25 mouse cellular contexts compared by ENCODE assay signal in genomic region chr3:150119866-150120265, GRCm38 (mm10).
"Had no signal": no experiment of that assay in that cellular context is flagged by ENCODE, and none has a peak within 500 bp of the region (broad histone marks: within the 10 kb centered on the region; RNA-seq: fewer than 3 reads in every experiment).

No protein-coding gene starts in this region.

- H3K27me3 ChIP-seq: limb, embryonic 13.5 days; liver, embryonic 12.5 days; liver, embryonic 15.5 days; midbrain, embryonic 13.5 days; neural tube, embryonic 13.5 days had no signal

- H3K9me3 ChIP-seq: limb, embryonic 10.5 days; limb, embryonic 13.5 days; liver, embryonic 12.5 days; liver, embryonic 15.5 days; midbrain, embryonic 10.5 days; midbrain, embryonic 13.5 days; neural tube, embryonic 13.5 days had no signal

- H3K9ac ChIP-seq: limb, embryonic 13.5 days; liver, embryonic 12.5 days; liver, embryonic 15.5 days; midbrain, embryonic 13.5 days; neural tube, embryonic 13.5 days had no signal

- ATAC-seq: intestine, embryonic 16.5 days; liver, embryonic 12.5 days; midbrain, embryonic 13.5 days; midbrain, embryonic 16.5 days had no signal

- DNase-seq: kidney, adult 2 months; kidney, postnatal 25 days; layer of hippocampus, adult 9-11 months; liver; lung, adult 18-20 months; right cerebral cortex, adult 18-20 months; right cerebral cortex, postnatal 14 days; right cerebral cortex, postnatal 4 days; thymus, adult 2 months; thymus, postnatal 14 days; thymus, postnatal 4 days had no signal

- H3K4me2 ChIP-seq: limb, embryonic 13.5 days; liver, embryonic 12.5 days; liver, embryonic 15.5 days; midbrain, embryonic 13.5 days; neural tube, embryonic 13.5 days had no signal

- H3K4me1 ChIP-seq: limb, embryonic 13.5 days; liver, embryonic 12.5 days; liver, embryonic 15.5 days; midbrain, embryonic 10.5 days; midbrain, embryonic 13.5 days; neural tube, embryonic 13.5 days had no signal

- H3K4me3 ChIP-seq: layer of hippocampus, adult 2 months; limb, embryonic 10.5 days; limb, embryonic 13.5 days; liver, embryonic 12.5 days; liver, embryonic 15.5 days; midbrain, embryonic 10.5 days; midbrain, embryonic 13.5 days; myocyte; neural tube, embryonic 13.5 days had no signal

- H3K27ac ChIP-seq: kidney, postnatal 0 days; layer of hippocampus, adult 2 months; limb, embryonic 10.5 days; limb, embryonic 13.5 days; liver, embryonic 12.5 days; liver, embryonic 15.5 days; macrophage; midbrain, embryonic 10.5 days; midbrain, embryonic 13.5 days; neural tube, embryonic 13.5 days; stomach, postnatal 0 days had no signal

- H3K36me3 ChIP-seq: limb, embryonic 10.5 days; limb, embryonic 13.5 days; liver, embryonic 12.5 days; liver, embryonic 15.5 days; midbrain, embryonic 10.5 days; midbrain, embryonic 13.5 days; neural tube, embryonic 13.5 days had no signal
